ENCODE assay signal across 19 mouse cellular contexts in genomic region chr3:106462059-106462470, GRCm38 (mm10). TPM values are rescaled to one million over a fixed set of nuclear protein-coding genes. Genes with fewer than 3 reads are reported as not detected.
DNase-seq lines count a peak whose midpoint lies in the region; ATAC-seq lines count a peak whose summit lies in the region.
"Had no signal": no experiment of that assay in that cellular context is flagged by ENCODE, and none has a peak within 500 bp of the region (broad histone marks: within the 10 kb centered on the region; RNA-seq: fewer than 3 reads in every experiment).

No protein-coding gene starts in this region.

- peak; percentile 69 for ATAC-seq in CD4-positive, CD25-positive, alpha-beta regulatory T cell, adult 4 months
- ATAC-seq in inflammation-experienced regulatory T-cells, adult 6 months, result peak; percentile 77
- ATAC-seq: hindbrain, postnatal 0 days had no signal

- intact Hi-C loops in left cerebral cortex, postnatal 10 days (cut with DNase I), result no loop called here
- intact Hi-C loops in heart, postnatal 36 days (cut with DNase I), result no loop called here

- DNase-seq in 416B (ENCODE audit: low read depth), result peak; percentile 91
- peak; percentile 19 to 59 for DNase-seq in spleen, postnatal 4 days (ENCODE audit: low spot score in 2 of 2)
- DNase-seq in adrenal gland, postnatal 36 days, result no peak
- DNase-seq in left cerebral cortex, postnatal 10 days (ENCODE audit: extremely low spot score in 1 of 2, low spot score in 2 of 2), result no peak
- no peak for DNase-seq in embryo, embryonic 9.5 days (ENCODE audit: extremely low spot score)
- DNase-seq in heart, postnatal 36 days, result no peak
- DNase-seq: adrenal gland, adult 8-10 months; cerebellum, adult 9-11 months; gastrocnemius, postnatal 14 days; kidney, postnatal 10 days had no signal

RNA-seq across cellular contexts. Expression of gene Dennd2d, which starts 20.1 kb away (rescaled TPM):
- 100 to 1,000 TPM; 189 to 222 TPM for polyA plus RNA-seq in CD4-positive, CD25-positive, alpha-beta regulatory T cell, adult 4 months (2017; shearing (Covaris generic))
- 100 to 1,000 TPM; 110 to 379 (median 324) TPM for polyA plus RNA-seq in inflammation-experienced regulatory T-cells, adult 6 months (2017; shearing (Covaris generic))
- total RNA-seq in adrenal gland, postnatal 36 days (2021), result 1 to 10 TPM; 2.5 to 4.8 TPM
- total RNA-seq in left cerebral cortex, postnatal 10 days (2021), result under 1 TPM in 1 of 2 experiments, not detected in 1; 0.26 TPM
- total RNA-seq in heart, postnatal 36 days (2021), result under 1 TPM; 0.39 to 0.49 TPM

RNA-seq across cellular contexts. Expression of gene Chil6, which starts 56.1 kb away (rescaled TPM):
- under 1 TPM; 0.49 to 0.51 TPM for polyA plus RNA-seq in CD4-positive, CD25-positive, alpha-beta regulatory T cell, adult 4 months (2017; shearing (Covaris generic))
- under 1 TPM in 2 of 3 experiments, not detected in 1; 0.46 to 0.67 TPM for polyA plus RNA-seq in inflammation-experienced regulatory T-cells, adult 6 months (2017; shearing (Covaris generic))
- not detected for total RNA-seq in adrenal gland, postnatal 36 days (2021)
- not detected for total RNA-seq in left cerebral cortex, postnatal 10 days (2021)
- not detected for total RNA-seq in heart, postnatal 36 days (2021)
- total RNA-seq: adrenal gland, adult 8-10 months; gastrocnemius, postnatal 14 days; hindbrain, postnatal 0 days; layer of hippocampus, postnatal 10 days had no signal
- polyA plus RNA-seq: erythroblast, embryonic 14.5 days; heart, postnatal 0 days; hindbrain, postnatal 0 days; limb, embryonic 11.5 days; liver, embryonic 16.5 days; macrophage had no signal

Comparison
In these comparisons a context has a peak if more than half of its experiments do, and no peak if none do; other contexts are left out.
1. DNase-seq: peak in 416B (single experiment) and spleen, postnatal 4 days (2 of 2); none in adrenal gland, postnatal 36 days (0 of 2), left cerebral cortex, postnatal 10 days (0 of 2), embryo, embryonic 9.5 days (single experiment) and heart, postnatal 36 days (0 of 2).